Mouse (Mus musculus) lung, postnatal 0 days (tissue): Measurements from ENCODE around the gene A530016L24Rik.

ENCODE experiments used
- CTCF ChIP-seq: IDR thresholded peaks from 2 replicates; pipeline ENCODE4 v1.5.1; 2016; ENCODE audit warnings: antibody characterized with exemption, mild to moderate bottlenecking
- EP300 ChIP-seq: IDR thresholded peaks from 2 replicates; pipeline ENCODE4 v1.6.1; 2016; ENCODE audit warnings: antibody characterized with exemption, mild to moderate bottlenecking, control low read depth

- no peak for TF ChIP-seq CTCF
- no peak for TF ChIP-seq EP300
Observed at GRCm38 (mm10) chr12:112463750-112464444, 25.4 kb upstream of the A530016L24Rik start.
